Mouse (Mus musculus) embryonic fibroblast, embryonic 13.5 days (primary cell): ENCODE measurements around the gene Jun. TPM values are rescaled to one million over a fixed set of nuclear protein-coding genes. Genes with fewer than 3 reads are reported as not detected.

Experiments used
- H3K27ac ChIP-seq: 2 replicates; pipeline ENCODE4 v1.5.1; 2012; ENCODE audit warnings: low read length, control low read depth, inconsistent platforms; ENCODE audit not compliant: insufficient read depth
- H3K4me1 ChIP-seq: 2 replicates; pipeline ENCODE4 v1.6.1; 2011; ENCODE audit warnings: low read length; ENCODE audit not compliant: control insufficient read depth, insufficient read depth
- H3K4me3 ChIP-seq: 2 replicates; pipeline ENCODE4 v1.5.1; 2011; ENCODE audit warnings: mild to moderate bottlenecking, control low read depth, low read length; ENCODE audit not compliant: insufficient read depth
- CTCF ChIP-seq: IDR thresholded peaks from 2 replicates; pipeline ENCODE4 v1.5.1; 2011; ENCODE audit warnings: mild to moderate bottlenecking, control low read depth, low read length, moderate library complexity, borderline replicate concordance; ENCODE audit not compliant: insufficient read depth
- POLR2A ChIP-seq: IDR thresholded peaks from 2 replicates; pipeline ENCODE4 v1.6.1; 2011; ENCODE audit warnings: low read depth, mild to moderate bottlenecking, control low read depth, low read length, moderate library complexity
- polyA plus RNA-seq: library from polyadenylated mRNA; stranded (reverse); fragments of >200 nt; gene quantifications from 2 replicates; pipeline ENCODE4 v1.2.4, GENCODE M21; 2011; ENCODE audit warnings: low read depth; ENCODE audit not compliant: missing spikeins, insufficient read length

Gene Jun
- polyA plus RNA-seq, 1 experiment, result 45.3 TPM

DNA sequence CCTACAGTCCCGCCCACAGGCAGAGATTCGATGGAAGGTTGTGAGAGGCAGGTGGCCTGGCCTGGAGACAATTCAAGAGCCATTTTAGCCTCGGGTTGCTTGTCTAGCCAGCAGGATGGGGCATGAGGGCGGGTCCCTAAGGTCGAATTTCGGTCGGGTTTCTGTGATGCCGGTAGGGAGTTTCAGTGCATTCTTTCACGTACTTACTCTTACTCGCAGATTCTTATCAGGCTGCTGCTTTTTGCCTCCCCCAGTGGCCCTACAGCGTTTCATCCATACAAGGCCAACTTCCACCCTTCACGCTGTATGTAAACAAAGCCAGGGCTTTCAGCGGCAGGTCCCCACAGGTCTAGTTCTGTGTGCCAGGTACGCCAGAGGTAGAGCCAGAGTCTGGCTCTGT lies 24.3 kb upstream of the Jun start:
- Histone ChIP-seq H3K27ac (no peak overlapping the region), H3K4me1 (no peaks in the 10 kb centered on the region), H3K4me3 (no peak overlapping the region)
- no peak for TF ChIP-seq CTCF
- TF ChIP-seq POLR2A, result no peak

GRCm38 (mm10) chr4:95075591-95076002 lies 23.6 kb upstream of the Jun start:
- Histone ChIP-seq H3K4me1 (no peaks in the 10 kb centered on the region), H3K4me3 (no peak overlapping the region), H3K27ac (no peak overlapping the region)
- TF ChIP-seq POLR2A, result no peak
- TF ChIP-seq CTCF, result no peak

GRCm38 (mm10) chr4:95074319-95074718 lies 22.3 kb upstream of the Jun start:
- no peaks in the 10 kb centered on the region for H3K4me1 ChIP-seq
- no peak for TF ChIP-seq POLR2A
- TF ChIP-seq CTCF, result no peak
- no peak overlapping the region for H3K27ac ChIP-seq
- no peak overlapping the region for H3K4me3 ChIP-seq

DNA sequence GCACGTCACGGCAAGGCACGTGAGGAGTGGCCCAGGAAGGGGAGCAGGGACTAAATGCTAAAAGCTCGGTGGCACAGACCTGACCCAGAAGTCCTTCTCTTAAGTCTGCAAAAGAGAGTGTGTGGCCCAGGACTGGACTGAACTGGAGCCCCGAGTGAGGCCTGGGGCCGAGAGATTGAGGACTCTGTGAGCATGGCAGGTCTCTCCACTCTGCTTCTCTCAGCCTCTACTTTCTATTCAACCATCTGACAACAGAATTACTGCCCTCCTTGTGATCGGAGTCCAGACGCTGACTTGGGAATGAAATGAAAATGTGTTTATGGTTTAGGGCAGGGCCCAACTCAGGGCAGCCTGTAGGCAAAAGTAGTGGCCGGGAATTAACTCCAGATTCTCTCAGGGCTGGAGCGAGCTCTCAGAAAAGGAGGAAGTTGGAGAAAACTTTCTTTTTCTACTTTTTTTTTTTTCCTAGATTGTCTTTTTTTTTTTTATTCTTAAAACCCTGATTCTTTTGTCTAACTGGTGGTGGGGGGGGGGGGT lies 21.3 kb upstream of the Jun start:
- H3K4me3 ChIP-seq, result no peak overlapping the region
- H3K27ac ChIP-seq, result no peak overlapping the region
- no peak for TF ChIP-seq POLR2A
- no peak for TF ChIP-seq CTCF
- H3K4me1 ChIP-seq, result no peaks in the 10 kb centered on the region

GRCm38 (mm10) chr4:95070407-95070806 lies 18.4 kb upstream of the Jun start:
- no peak overlapping the region for H3K27ac ChIP-seq
- H3K4me1 ChIP-seq, result no peaks in the 10 kb centered on the region
- TF ChIP-seq CTCF (no peak), POLR2A (no peak)
- H3K4me3 ChIP-seq, result no peak overlapping the region

DNA sequence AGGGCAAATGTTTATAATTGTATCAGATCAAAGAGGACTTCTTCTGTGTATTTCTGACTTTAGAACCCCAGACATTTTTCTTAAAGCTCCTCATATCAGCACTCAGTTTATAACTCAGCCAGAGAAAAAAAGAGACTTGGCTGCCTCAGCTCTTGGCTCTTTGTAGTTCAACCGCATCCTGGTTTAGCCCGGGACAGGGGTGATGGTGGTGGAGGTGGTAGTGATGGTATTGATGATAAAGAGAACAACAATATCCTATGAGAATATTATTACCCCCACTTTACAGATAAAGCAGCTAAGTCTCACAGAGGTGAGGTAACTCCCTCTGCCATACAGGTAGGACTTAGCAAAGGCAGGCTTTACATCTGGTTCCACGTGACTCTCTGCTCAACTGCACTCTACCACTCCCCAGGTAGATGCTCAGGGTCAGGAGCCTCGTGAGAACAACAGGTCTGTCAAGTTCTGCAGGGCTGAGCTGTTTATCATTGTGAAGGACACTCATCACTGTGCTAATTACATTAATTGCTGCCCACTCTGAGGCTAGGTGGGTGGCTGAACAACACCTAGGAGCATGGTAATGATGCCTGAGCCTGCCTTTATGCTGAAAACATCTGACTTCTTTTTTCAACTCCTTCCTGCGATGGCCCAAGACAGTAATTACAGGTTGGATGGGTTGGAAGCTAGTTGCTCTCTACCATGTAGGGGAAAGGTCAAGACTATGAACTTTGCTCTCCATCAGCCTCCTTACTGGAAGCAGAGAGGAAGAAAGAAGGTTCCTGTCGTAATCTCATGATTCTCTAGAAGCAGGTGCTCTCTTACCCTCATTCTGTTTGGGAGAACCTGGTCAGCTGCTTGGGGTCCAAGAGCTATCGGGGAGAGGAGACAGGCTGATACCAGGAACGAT lies 16.3 kb upstream of the Jun start:
- H3K27ac ChIP-seq, result no peak overlapping the region
- no peak overlapping the region for H3K4me3 ChIP-seq
- H3K4me1 ChIP-seq, result no peaks in the 10 kb centered on the region
- TF ChIP-seq CTCF (no peak), POLR2A (no peak)

DNA sequence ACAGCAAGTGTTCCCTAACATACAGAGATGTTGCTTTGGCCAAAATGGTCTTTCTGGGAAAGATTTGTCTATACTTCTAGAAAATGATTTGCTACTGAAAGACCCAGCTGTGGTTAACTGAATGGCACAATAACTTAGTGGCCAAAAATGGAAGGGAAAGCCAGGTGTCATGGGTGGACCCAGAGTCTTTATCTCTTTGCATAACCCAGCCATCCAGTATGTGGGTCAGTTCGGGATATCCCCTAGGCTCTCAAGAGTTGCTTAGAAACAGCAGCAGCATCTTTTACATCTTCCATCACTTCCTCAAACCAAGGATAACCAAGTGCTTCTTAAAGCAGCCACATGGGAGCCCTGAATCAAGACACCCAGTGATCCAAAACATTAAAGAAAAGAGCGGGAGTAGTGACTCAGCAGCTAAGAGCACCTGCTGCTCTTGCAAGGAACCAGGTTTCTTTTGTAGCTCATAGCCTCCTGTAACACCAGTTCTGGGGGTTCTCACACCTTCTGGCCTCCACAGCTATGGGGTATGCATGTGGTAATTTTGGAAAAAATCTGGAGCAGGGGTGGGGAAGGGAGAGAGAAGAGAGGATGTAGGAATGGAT lies 11.7 kb upstream of the Jun start:
- no peak overlapping the region for H3K4me3 ChIP-seq
- no peak for TF ChIP-seq CTCF
- TF ChIP-seq POLR2A, result no peak
- no peak overlapping the region for H3K27ac ChIP-seq
- no peaks in the 10 kb centered on the region; the same call in 1 of the 2 replicates for H3K4me1 ChIP-seq

DNA sequence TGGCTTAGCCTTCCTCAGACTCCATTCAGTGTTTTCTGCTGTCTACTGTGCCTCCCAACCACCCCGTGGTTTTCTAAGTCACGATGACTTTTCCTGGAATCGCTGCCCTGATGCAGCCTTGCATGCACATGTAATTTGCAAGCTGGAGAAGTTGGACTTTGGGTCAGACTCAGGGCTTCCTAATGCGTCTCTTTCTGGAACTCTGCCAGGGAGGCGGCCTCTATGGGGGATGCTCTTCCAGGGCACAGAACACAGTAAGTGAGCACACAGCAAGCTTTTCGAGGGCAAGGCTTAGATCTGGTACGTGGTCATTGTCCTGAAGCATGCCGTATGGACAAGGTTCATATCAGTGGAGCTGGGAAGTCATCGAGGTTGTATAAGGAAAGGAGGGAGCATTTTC lies 10.9 kb upstream of the Jun start:
- TF ChIP-seq POLR2A (no peak), CTCF (no peak)
- Histone ChIP-seq H3K27ac (no peak overlapping the region), H3K4me3 (no peak overlapping the region), H3K4me1 (no peaks in the 10 kb centered on the region; the same call in 1 of the 2 replicates)

GRCm38 (mm10) chr4:95057264-95057663 lies 5.2 kb upstream of the Jun start:
- TF ChIP-seq CTCF (no peak), POLR2A (no peak)
- H3K4me3 ChIP-seq, result no peak overlapping the region
- no peaks in the 10 kb centered on the region; the same call in 1 of the 2 replicates for H3K4me1 ChIP-seq
- no peak overlapping the region for H3K27ac ChIP-seq

- no peak overlapping the region for H3K4me3 ChIP-seq
- TF ChIP-seq CTCF (no peak), POLR2A (no peak)
These were observed 3.3 kb upstream of the Jun start for GRCm38 (mm10) chr4:95055276-95055675.

More at GRCm38 (mm10) chr4:95055276-95055675, 3.3 kb upstream of the Jun start:
- no peaks in the 10 kb centered on the region; the same call in 1 of the 2 replicates for H3K4me1 ChIP-seq
- H3K27ac ChIP-seq, result no peak overlapping the region
